Mouse (Mus musculus) right cerebral cortex, postnatal 4 days (tissue): ENCODE results near the gene Acad9.
"Not testable (repeated sequence)": the region's sequence is repeated elsewhere in the genome, so short reads cannot be mapped to it uniquely, and the experiment has no call there.

Experiments used
- DNase-seq: peaks from one replicate; pipeline ENCODE4 v3.0.0-alpha.2; 2022

The Acad9 gene

DNA sequence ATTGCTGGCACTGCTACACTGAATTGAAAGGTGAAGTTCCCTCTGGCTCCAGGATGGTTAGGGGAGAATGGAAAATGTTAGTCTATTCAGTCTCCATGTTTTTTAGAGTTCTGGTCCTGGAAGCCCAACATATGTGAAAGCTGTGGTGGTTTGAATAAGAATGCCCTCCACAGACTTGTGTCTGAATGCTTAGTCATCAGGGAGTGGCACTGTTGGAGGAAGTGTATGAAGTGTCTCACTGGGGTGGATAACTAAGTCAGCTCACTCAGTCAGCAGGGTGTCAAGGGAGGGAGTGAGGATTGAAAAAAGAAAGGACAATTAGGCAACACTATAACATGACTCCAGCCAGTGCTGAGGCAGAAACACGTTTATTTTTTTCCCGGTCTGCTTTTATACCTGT is 29.6 kb downstream of the Acad9 start:
- DNase-seq = no peak

DNA sequence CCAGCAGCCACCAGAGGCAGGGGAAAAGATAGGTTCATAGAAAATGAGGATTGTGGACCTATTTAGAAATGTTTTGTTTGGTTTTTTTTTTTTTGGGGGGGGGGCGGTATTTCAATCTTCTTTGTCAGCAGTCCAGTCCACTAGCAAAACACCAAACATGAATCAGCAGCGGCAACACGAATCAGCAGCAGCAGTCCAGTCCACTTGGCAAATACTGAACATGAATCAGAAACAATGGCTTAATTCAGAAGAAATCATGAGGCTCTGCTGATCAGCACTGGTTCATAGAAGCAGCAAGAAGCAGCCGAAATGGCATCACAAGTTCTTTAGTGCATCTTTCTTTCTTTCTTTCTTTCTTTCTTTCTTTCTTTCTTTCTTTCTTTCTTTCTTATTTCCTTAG is 50.3 kb downstream of the Acad9 start:
- no peak for DNase-seq

DNA sequence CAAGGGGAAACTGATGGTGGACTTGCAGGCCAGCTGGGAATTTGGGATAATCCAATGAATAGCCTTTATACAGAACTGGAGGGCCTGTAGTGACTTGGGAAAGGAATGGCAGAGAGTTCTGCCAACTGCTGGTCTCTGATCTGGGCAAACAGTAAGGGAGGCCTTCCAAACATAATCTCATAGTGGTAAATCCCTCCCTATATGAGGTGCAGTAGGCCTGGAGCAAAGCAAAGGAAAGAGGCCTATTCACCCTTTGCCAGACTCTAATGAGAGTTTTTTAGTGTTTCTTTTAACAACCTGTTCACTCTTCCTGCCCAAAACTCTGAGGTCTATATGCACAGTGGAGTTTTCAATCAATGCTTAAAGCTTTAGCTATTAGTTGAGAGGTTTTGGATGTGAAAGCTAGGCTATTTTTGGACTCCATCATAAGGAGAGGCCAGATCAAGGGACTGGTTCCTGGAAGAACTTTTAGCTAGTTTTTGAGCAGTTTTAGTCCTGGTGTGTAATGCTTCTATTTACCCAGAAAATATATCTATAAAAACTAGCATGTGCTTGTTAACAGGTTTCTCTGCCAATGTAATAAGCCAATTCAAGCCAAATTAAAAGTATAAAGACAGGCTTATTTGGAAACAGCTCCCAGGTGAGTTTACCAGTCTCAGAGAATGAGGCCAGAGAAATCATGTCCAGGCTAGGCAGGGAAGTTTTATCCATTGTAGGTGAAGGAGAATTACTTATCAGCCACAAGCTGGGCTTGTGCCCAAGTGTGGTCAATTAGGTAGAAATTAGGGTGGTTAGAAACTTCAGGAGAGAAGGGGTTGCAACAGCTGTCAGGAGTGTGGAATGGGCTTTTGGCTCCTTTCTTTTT is 54.1 kb downstream of the Acad9 start:
- DNase-seq = no peak

DNA sequence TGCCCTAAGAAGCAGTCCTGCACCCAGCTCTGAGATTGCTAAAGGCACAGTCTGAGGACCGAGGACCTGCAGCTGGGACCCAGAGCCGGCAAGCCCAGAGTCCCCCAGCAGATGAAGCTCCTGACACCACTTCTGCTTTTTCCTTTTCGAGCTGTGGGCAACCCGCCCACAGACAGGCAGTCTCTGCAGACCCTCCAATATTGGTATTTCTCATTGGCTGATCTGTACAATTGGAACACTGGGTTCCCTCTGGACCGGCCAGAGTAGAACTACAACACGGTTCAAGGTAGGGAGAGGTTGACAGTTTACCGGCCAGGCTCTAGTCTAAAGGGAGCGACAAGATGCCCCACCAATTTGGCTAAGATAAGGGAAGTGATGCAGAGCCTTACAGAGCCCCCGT is 60.4 kb downstream of the Acad9 start:
- DNase-seq = not testable (repeated sequence)

DNA sequence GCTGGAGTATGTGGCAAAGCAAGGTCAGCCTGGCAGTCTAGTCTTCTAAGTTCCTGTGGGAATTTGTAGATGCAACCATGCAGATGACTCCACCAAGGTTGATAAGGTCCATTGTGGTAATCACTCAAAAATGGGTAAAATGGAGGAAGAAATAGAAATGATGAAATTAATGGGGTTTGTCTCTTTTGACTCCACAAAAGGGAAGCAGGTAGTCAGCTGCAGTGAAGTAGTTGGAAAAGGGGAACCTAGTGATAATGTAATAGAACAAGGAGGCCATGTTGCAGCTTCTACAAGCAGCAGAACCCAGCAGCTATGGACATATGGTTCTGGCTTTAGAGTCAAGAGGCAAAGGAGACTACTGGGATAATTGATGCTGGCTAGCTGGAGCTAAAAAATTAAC is 70.4 kb downstream of the Acad9 start:
- DNase-seq = no peak

DNA sequence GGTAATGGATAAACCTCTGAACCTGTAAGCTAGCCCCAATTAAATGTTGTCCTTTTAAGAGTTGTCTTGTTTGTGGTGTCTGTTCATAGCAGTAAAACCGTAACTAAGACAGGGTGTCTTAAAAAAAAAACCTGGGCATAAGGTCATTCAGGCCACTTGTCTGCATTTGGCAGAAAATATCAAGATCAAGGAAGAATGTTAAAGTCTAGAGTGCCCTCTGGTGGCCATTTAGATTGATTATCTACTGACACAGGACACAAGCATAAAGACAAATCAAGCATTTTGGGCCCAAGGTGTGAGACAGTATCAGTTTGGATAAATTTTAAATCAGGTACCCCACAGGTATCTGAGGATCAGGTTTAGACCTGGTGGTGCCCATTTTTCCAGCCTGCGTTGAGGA is 71.8 kb downstream of the Acad9 start:
- DNase-seq = no peak

DNA sequence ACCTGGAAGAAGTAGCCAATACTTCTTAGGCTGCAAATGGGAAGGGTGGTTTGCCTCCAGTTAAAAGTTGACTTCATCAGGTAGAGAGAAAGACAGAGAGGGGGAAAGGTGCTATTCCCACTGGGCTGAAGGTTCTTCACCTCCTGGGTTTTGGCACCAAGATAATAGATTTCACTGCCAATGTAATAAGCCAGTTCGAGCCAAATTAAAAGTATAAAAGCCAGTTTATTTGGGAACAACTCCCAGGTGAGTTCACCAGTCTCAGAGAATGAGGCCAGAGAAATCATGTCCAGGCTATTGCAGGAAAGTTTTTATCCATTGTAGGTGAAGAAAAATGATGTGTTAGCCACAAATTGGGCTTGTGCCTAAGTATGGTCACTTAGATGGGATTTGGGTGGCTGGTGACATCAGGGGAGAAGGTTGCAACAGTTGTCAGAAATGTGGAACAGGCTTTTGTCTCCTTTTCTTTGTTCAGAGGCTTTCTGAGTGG is 72.4 kb downstream of the Acad9 start:
- no peak for DNase-seq

DNA sequence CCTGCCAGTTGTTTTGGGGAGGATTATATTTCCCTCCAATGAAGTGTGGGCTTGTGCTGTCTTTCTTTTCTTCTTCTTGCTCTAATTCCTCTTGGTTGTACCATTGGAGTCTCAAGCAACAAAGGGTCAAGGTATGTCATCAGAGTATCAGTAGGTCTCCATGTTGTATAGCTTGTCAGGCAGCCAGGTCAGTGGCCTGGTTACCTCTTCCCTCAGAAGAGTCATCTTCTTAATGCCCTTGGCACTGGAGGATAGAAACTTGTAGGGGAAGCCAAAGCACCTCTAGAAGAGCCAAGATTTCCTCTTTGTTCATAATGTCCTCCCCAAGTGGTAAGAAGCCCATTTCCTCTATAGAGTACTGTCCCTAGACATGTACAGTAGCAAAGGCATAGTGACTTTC is 73.2 kb downstream of the Acad9 start:
- DNase-seq = no peak
